Mouse (Mus musculus) neural tube, embryonic 12.5 days (tissue): ENCODE measurements around the gene Il12rb1. TPM values are rescaled to one million over a fixed set of nuclear protein-coding genes. Genes with fewer than 3 reads are reported as not detected.

Source experiments
- ATAC-seq: fragments of 200-750 bp; cut with Nextera tagmentation; 2 replicates; pipeline ENCODE4 v1.8.0; 2017; ENCODE audit warnings: low read depth, mild to moderate bottlenecking, moderate TSS enrichment, moderate library complexity; ENCODE audit not compliant: low FRiP score
- H3K27ac ChIP-seq: fragments of 300-500 bp; sonication (generic); 2 replicates; pipeline ENCODE4 v1.5.1; 2016
- H3K27me3 ChIP-seq: fragments of 300-500 bp; sonication (generic); replicated peaks from 2 replicates; pipeline ENCODE4 v1.6.1; 2016; ENCODE audit warnings: mild to moderate bottlenecking
- H3K36me3 ChIP-seq: fragments of 300-500 bp; sonication (generic); 2 replicates; pipeline ENCODE4 v1.6.1; 2016; ENCODE audit warnings: mild to moderate bottlenecking
- H3K4me1 ChIP-seq: fragments of 300-500 bp; sonication (generic); 2 replicates; pipeline ENCODE4 v1.6.1; 2016
- H3K4me2 ChIP-seq: fragments of 300-500 bp; sonication (generic); replicated peaks from 2 replicates; pipeline ENCODE4 v1.6.1; 2016; ENCODE audit warnings: mild to moderate bottlenecking
- H3K4me3 ChIP-seq: fragments of 300-500 bp; sonication (generic); 2 replicates; pipeline ENCODE4 v1.5.1; 2016
- H3K9ac ChIP-seq: fragments of 300-500 bp; sonication (generic); 2 replicates; pipeline ENCODE4 v1.6.1; 2016; ENCODE audit warnings: mild to moderate bottlenecking
- H3K9me3 ChIP-seq: fragments of 300-500 bp; sonication (generic); 2 replicates; pipeline ENCODE4 v1.6.1; 2016; ENCODE audit warnings: mild to moderate bottlenecking
- WGBS: fragments of 180-500 bp; shearing (Covaris S2); methylation state at CpG from one replicate; pipeline ENCODE4 v1.1.7; 2016; 5-methylcytosine and 5-hydroxymethylcytosine counted together
- polyA plus RNA-seq: library from polyadenylated mRNA; unstranded; fragments of >200 nt; fragmentation: Nextera tagmentation; extraction: Ambion mirVana; gene quantifications from 2 replicates; pipeline ENCODE4 v1.2.1, GENCODE M21; 2016

The Il12rb1 gene
- polyA plus RNA-seq, 1 experiment from 2014 or later, result not detected

GRCm38 (mm10) chr8:70803761-70804480 is 4.3 kb upstream of the Il12rb1 start:
- 0 out of 2 replicates have a peak, but pooled peaks have one; percentile 14 for ATAC-seq
- no peaks in the 10 kb centered on the region for H3K9me3 ChIP-seq
- peaks cover 55% of the 10 kb centered on the region for H3K27me3 ChIP-seq
- H3K4me2 ChIP-seq, result peak overlapping the region; percentile 78
- peaks cover 19% of the 10 kb centered on the region for H3K4me1 ChIP-seq
- peak overlapping the region; percentile 49 for H3K4me3 ChIP-seq
- no peak overlapping the region for H3K27ac ChIP-seq
- no peaks in the 10 kb centered on the region for H3K36me3 ChIP-seq
- peak overlapping the region; percentile 41 for H3K9ac ChIP-seq
- 2% methylated on average over 47 of the region's 47 CpGs for WGBS

GRCm38 (mm10) chr8:70804481-70805206 is 3.6 kb upstream of the Il12rb1 start, which contains the start of gene Mast3:
Mast3 (minus strand) TSS chr8:70805054.
- Histone ChIP-seq H3K36me3 (no peaks in the 10 kb centered on the region), H3K27ac (no peak within 1 kb of the TSS), H3K4me3 (peak within 1 kb of the TSS; percentile 49), H3K4me1 (peaks cover 19% of the 10 kb centered on the region), H3K9ac (peak within 1 kb of the TSS; percentile 41), H3K9me3 (no peaks in the 10 kb centered on the region), H3K27me3 (peaks cover 48% of the 10 kb centered on the region), H3K4me2 (peak within 1 kb of the TSS; percentile 78)
- peak; percentile 84 for ATAC-seq
- under 1% methylated on average over 45 of the region's 45 CpGs for WGBS

DNA sequence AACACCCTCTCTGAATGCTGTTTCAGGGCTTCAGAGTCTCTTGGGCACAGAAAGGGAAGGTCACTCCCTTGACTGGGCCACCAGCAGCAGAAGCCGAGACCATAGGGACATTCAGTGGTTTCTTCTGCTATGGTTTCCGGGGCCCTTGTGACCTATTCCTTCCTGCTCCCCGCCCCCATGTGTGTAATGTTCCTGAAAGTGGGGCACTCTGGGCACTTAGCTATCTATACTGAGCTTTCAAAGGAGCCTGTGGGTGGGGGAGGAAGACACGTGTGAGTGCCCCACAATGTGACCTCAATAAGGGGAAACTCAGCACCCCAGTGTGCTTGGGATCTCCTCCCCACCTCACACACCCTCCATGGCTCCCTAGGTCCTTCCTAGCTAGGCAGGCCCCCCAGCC is 1.7 kb upstream of the Il12rb1 start:
- H3K36me3 ChIP-seq, result no peaks in the 10 kb centered on the region
- peaks cover 15% of the 10 kb centered on the region for H3K4me1 ChIP-seq
- H3K9me3 ChIP-seq, result no peaks in the 10 kb centered on the region
- H3K27ac ChIP-seq, result no peak overlapping the region
- 70% methylated on average over 4 of the region's 4 CpGs for WGBS
- peaks cover 41% of the 10 kb centered on the region for H3K27me3 ChIP-seq
- no peak overlapping the region for H3K4me3 ChIP-seq
- H3K4me2 ChIP-seq, result no peak overlapping the region
- ATAC-seq, result no peak
- H3K9ac ChIP-seq, result no peak overlapping the region

GRCm38 (mm10) chr8:70807304-70807703 is 945 bp upstream of the Il12rb1 start:
- Histone ChIP-seq H3K27ac (no peak overlapping the region), H3K9ac (no peak overlapping the region), H3K36me3 (no peaks in the 10 kb centered on the region), H3K27me3 (peaks cover 35% of the 10 kb centered on the region), H3K9me3 (no peaks in the 10 kb centered on the region), H3K4me2 (no peak overlapping the region), H3K4me1 (peaks cover 15% of the 10 kb centered on the region), H3K4me3 (no peak overlapping the region)
- 43% methylated on average over 1 of the region's 1 CpGs for WGBS
- no peak for ATAC-seq

GRCm38 (mm10) chr8:70808955-70809701 is 879 bp downstream of the Il12rb1 start:
- Histone ChIP-seq H3K9me3 (no peaks in the 10 kb centered on the region), H3K4me3 (no peak overlapping the region), H3K4me1 (peaks cover 9% of the 10 kb centered on the region), H3K9ac (no peak overlapping the region), H3K36me3 (no peaks in the 10 kb centered on the region), H3K4me2 (no peak overlapping the region), H3K27ac (no peak overlapping the region), H3K27me3 (peaks cover 23% of the 10 kb centered on the region)
- 75% methylated on average over 8 of the region's 8 CpGs for WGBS
- ATAC-seq, result no peak

- Histone ChIP-seq H3K4me1 (no peaks in the 10 kb centered on the region), H3K9me3 (no peaks in the 10 kb centered on the region), H3K36me3 (no peaks in the 10 kb centered on the region), H3K9ac (no peak overlapping the region), H3K4me2 (no peak overlapping the region), H3K4me3 (no peak overlapping the region), H3K27ac (no peak overlapping the region), H3K27me3 (peaks cover 22% of the 10 kb centered on the region)
- 77% methylated on average over 20 of the region's 20 CpGs for WGBS
- no peak for ATAC-seq
Observed at GRCm38 (mm10) chr8:70810962-70811680, 2.9 kb downstream of the Il12rb1 start.

DNA sequence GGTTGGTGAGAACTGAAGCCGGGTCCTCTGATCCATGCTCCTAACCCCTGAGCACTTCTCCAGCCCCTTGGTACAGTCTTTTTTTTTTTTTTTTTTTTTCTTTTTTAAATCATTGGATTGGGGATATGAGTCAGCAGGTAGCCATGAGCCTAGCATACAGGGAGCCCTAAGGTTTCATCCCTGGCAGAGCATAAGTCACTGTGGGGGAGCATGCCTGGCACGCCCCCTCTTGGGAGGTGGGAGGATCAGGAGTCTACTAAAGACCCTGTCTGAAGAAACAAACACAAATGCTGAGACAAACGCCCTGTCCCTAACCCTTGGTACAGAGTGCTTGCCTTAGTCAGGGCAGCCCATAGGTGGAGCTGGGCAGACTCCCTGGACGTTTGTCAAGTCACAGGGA is 3.8 kb downstream of the Il12rb1 start:
- no peak overlapping the region for H3K4me2 ChIP-seq
- H3K27ac ChIP-seq, result no peak overlapping the region
- H3K27me3 ChIP-seq, result peaks cover 31% of the 10 kb centered on the region
- no peak overlapping the region for H3K9ac ChIP-seq
- H3K4me3 ChIP-seq, result no peak overlapping the region
- peaks cover 6% of the 10 kb centered on the region; the same call in 1 of the 2 replicates for H3K4me1 ChIP-seq
- WGBS, result 44% methylated on average over 4 of the region's 4 CpGs
- no peaks in the 10 kb centered on the region for H3K36me3 ChIP-seq
- ATAC-seq, result no peak
- H3K9me3 ChIP-seq, result no peaks in the 10 kb centered on the region

GRCm38 (mm10) chr8:70812885-70813284 is 4.6 kb downstream of the Il12rb1 start:
- 71% methylated on average over 4 of the region's 4 CpGs for WGBS
- Histone ChIP-seq H3K9me3 (no peaks in the 10 kb centered on the region), H3K9ac (no peak overlapping the region), H3K4me1 (peaks cover 8% of the 10 kb centered on the region; the same call in 1 of the 2 replicates), H3K36me3 (no peaks in the 10 kb centered on the region), H3K4me2 (no peak overlapping the region), H3K4me3 (no peak overlapping the region), H3K27ac (no peak overlapping the region), H3K27me3 (peaks cover 31% of the 10 kb centered on the region)
- ATAC-seq, result no peak

DNA sequence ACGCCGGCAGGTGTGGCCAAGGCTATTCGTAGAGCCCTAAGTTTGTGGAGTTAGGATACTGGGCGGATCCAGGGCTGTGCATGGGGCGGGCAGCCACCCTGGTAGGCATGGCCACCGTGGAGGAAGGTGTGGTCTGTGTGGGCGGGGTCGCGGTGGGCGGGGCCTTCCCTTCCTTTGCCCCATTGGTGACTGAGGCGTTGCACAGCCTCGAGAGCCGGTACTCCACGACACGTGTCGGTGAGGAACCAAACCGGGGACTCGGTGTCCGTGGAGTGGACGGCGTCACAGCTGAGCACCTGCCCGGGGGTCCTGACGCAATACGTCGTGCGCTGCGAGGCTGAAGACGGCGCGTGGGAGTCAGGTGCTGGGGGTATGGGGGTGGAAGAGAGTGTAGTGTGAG is 8.4 kb downstream of the Il12rb1 start:
- peaks cover 42% of the 10 kb centered on the region for H3K27me3 ChIP-seq
- H3K9me3 ChIP-seq, result 0 out of 2 replicates have a peak, but pooled peaks cover 7% of the 10 kb centered on the region
- no peak overlapping the region for H3K4me3 ChIP-seq
- ATAC-seq, result no peak
- 8% methylated on average over 30 of the region's 30 CpGs for WGBS
- no peaks in the 10 kb centered on the region for H3K36me3 ChIP-seq
- peaks cover 8% of the 10 kb centered on the region; the same call in 1 of the 2 replicates for H3K4me1 ChIP-seq
- no peak overlapping the region for H3K27ac ChIP-seq
- H3K9ac ChIP-seq, result no peak overlapping the region
- H3K4me2 ChIP-seq, result peak overlapping the region; percentile 48

DNA sequence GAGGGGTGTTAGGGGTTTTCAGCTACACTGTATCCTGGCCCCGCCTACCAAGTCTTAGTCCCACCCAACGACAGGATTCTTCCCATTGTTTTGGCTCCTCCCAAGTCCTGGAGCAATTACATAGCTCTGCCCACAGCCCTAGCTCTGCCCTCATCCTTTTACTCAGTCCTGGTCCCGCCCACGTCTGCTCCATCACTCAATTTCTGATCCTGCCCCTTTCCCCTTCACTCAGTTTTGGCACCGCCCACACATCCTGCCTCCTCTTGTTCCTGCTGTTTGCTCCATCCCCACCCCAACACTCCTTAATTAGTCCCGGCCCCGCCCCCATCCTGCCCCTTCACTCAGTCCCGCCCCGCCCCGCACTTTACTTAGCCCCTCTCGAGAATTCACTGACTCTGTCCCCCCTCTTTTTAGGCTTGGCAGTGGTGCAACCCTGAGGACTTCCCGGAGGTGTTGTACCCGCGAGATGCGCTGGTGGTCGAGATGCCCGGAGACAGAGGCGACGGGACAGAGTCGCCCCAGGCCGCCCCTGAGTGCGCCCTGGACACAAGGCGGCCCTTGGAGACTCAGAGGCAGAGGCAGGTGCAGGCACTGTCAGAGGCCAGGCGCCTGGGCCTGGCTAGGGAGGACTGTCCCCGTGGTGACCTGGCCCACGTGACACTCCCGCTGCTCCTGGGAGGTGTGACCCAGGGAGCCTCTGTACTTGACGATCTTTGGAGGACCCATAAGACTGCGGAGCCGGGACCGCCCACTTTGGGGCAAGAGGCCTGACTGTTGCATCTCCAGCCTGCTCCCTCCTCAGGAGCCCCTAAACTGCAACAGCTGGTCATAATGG is 12.1 kb downstream of the Il12rb1 start:
- Histone ChIP-seq H3K27me3 (peaks cover 35% of the 10 kb centered on the region), H3K9ac (no peak overlapping the region), H3K4me1 (peaks cover 8% of the 10 kb centered on the region; the same call in 1 of the 2 replicates), H3K4me3 (no peak overlapping the region), H3K9me3 (0 out of 2 replicates have a peak, but pooled peaks cover 7% of the 10 kb centered on the region), H3K36me3 (no peaks in the 10 kb centered on the region), H3K27ac (no peak overlapping the region), H3K4me2 (peak overlapping the region; percentile 31)
- peak; percentile 75 for ATAC-seq
- 3% methylated on average over 31 of the region's 31 CpGs for WGBS
